Mouse (Mus musculus) liver, embryonic 14.5 days (tissue): ENCODE results near the gene Gm5849. TPM values are rescaled to one million over a fixed set of nuclear protein-coding genes. Genes with fewer than 3 reads are reported as not detected.
"Not testable (repeated sequence)": the region's sequence is repeated elsewhere in the genome, so short reads cannot be mapped to it uniquely, and the experiment has no call there.

Source experiments
- ATAC-seq: fragments of 200-750 bp; cut with Nextera tagmentation; 2 replicates; pipeline ENCODE4 v1.8.0; 2017; ENCODE audit warnings: moderate number of reproducible peaks, mild to moderate bottlenecking, moderate library complexity; ENCODE audit not compliant: insufficient read depth
- DNase-seq, 3 experiments: peaks; one replicate each; pipeline ENCODE4 v3.0.0-alpha.2; 2012 to 2013; ENCODE audit warnings: low read depth in 3 of 3, low spot score in 3 of 3
- H3K27ac ChIP-seq: fragments of 300-500 bp; sonication (generic); 2 replicates; pipeline ENCODE4 v1.5.1; 2014; ENCODE audit warnings: moderate library complexity, mild to moderate bottlenecking, control low read depth, inconsistent platforms
- H3K27me3 ChIP-seq: fragments of 300-500 bp; sonication (generic); 2 replicates; pipeline ENCODE4 v1.6.1; 2014; ENCODE audit warnings: mild to moderate bottlenecking, low read length, moderate library complexity; ENCODE audit not compliant: control insufficient read depth, insufficient read depth
- H3K36me3 ChIP-seq: fragments of 300-500 bp; sonication (generic); replicated peaks from 2 replicates; pipeline ENCODE4 v1.6.1; 2014; ENCODE audit warnings: low read depth; ENCODE audit not compliant: control insufficient read depth, insufficient read depth
- H3K4me1 ChIP-seq, 2 experiments: fragments of 200-500 bp in 1 of 2; fragments of 300-500 bp in 1 of 2; sonication (generic) in 1 of 2; replicated peaks; 2 replicates each; pipeline ENCODE4 v1.6.1; 2012 to 2014; ENCODE audit warnings: antibody characterized with exemption in 1 of 2, inconsistent platforms in 1 of 2, low read length in 1 of 2; ENCODE audit not compliant: control insufficient read depth in 2 of 2, insufficient read depth in 2 of 2
- H3K4me2 ChIP-seq: fragments of 300-500 bp; sonication (generic); 2 replicates; pipeline ENCODE4 v1.6.1; 2014; ENCODE audit warnings: low read depth, mild to moderate bottlenecking, control low read depth, moderate library complexity
- H3K4me3 ChIP-seq, 2 experiments: fragments of 200-500 bp in 1 of 2; fragments of 300-500 bp in 1 of 2; sonication (generic) in 1 of 2; 2 replicates each; pipeline ENCODE4 v1.5.1; 2012 to 2014; ENCODE audit warnings: low read depth in 2 of 2, low read length in 2 of 2, mild to moderate bottlenecking in 2 of 2, control low read depth in 1 of 2, inconsistent platforms in 1 of 2, moderate library complexity in 1 of 2; ENCODE audit not compliant: insufficient read depth in 1 of 2
- H3K9ac ChIP-seq: fragments of 300-500 bp; sonication (generic); replicated peaks from 2 replicates; pipeline ENCODE4 v1.6.1; 2014; ENCODE audit warnings: mild to moderate bottlenecking, control low read depth, moderate library complexity
- H3K9me3 ChIP-seq: fragments of 300-500 bp; sonication (generic); 2 replicates; pipeline ENCODE4 v1.6.1; 2016; ENCODE audit warnings: low read length, mixed read lengths; ENCODE audit not compliant: control insufficient read depth
- CTCF ChIP-seq: IDR thresholded peaks from 2 replicates; pipeline ENCODE4 v1.5.1; 2016; ENCODE audit warnings: antibody characterized with exemption, low read depth, control low read depth
- EP300 ChIP-seq: IDR thresholded peaks from 2 replicates; pipeline ENCODE4 v1.6.1; 2016; ENCODE audit warnings: antibody characterized with exemption, low read depth
- WGBS: fragments of 180-500 bp; shearing (Covaris S2); extraction: QIAGEN DNeasy Blood & Tissue Kit; methylation state at CpG from one replicate; pipeline ENCODE4 v1.1.7; 2014; ENCODE audit not compliant: insufficient replicate concordance; 5-methylcytosine and 5-hydroxymethylcytosine counted together
- polyA plus RNA-seq, 2 experiments: library from polyadenylated mRNA; depleted of rRNA in 1 of 2; stranded (reverse) in 1 of 2; unstranded in 1 of 2; fragments of >200 nt; fragmentation: Nextera tagmentation in 1 of 2; extraction: Ambion mirVana in 1 of 2; gene quantifications; 2 replicates each; pipeline versions ENCODE4 v1.2.1 to v1.2.3; 2012 to 2014

Gm5849 gene
- polyA plus RNA-seq (2012; rRNA removed) (not detected in 2 replicates), polyA plus RNA-seq (2014; fragmentation: Nextera tagmentation; extraction: Ambion mirVana) (not detected in 2 replicates)

- H3K9me3 ChIP-seq, H3K9ac ChIP-seq, H3K27ac ChIP-seq, H3K4me2 ChIP-seq, H3K4me3 ChIP-seq, ATAC-seq, H3K4me1 ChIP-seq, H3K27me3 ChIP-seq, H3K36me3 ChIP-seq, DNase-seq: not testable (repeated sequence)
- 54% methylated on average over 1 of the region's 1 CpGs for WGBS
These were observed at the start of gene Gm5849 for GRCm38 (mm10) chr3:90777776-90778175. Gene Gm5849, minus strand, starts transcription at chr3:90777876.

DNA sequence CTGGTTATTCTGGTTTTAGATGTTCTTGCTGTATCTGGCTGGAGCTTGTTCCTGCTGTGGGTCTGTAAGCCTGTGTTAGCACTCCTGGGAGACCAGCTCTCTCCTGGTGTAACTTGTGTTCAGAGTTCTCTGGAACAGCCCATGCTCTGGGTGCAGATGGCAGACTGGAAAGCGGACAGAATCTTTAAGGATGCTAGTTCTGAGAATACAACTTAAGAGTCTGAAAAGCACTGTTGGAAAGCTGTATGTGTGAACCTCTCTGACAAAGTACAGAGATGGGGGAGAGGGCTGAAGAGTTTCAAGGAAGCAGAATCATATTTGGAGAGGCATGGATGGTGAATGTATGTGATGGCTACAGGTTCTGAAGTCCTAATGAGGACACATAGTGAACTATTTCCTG is 28.0 kb downstream of the Gm5849 start:
- no peak for ATAC-seq
- Histone ChIP-seq H3K4me2 (no peak overlapping the region), H3K27ac (no peak overlapping the region), H3K36me3 (no peaks in the 10 kb centered on the region), H3K9me3 (no peaks in the 10 kb centered on the region), H3K4me3 (no peak overlapping the region), H3K9ac (no peak overlapping the region), H3K27me3 (no peaks in the 10 kb centered on the region), H3K4me1 (no peaks in the 10 kb centered on the region)
- WGBS = 65% methylated on average over 1 of the region's 1 CpGs
- TF ChIP-seq EP300 (no peak), CTCF (no peak)
- DNase-seq = no peak

DNA sequence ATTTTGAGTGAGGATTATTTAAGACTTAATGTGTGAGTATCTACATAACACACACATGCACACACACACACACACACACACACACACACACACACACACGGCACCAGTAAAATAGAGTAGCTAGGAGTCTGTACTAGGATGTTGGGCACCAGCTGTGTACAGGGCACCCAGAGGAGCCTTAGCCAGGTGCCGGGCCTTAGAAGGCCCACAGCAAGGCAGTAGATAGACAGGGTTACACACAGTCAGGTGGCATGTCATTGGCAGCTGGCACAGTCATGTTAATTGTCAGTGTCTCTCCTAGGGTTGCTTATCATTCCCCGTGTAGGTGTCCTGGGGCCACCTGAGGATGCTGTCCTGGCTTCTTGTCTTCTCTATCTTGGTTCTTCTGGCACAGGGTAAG is 51.1 kb downstream of the Gm5849 start, which contains the start of gene Pglyrp4:
Gene Pglyrp4 (plus strand): TSS at position 301 of the 400 bp plus-strand sequence.
- Histone ChIP-seq H3K27me3 (no peaks in the 10 kb centered on the region), H3K36me3 (no peaks in the 10 kb centered on the region), H3K4me1 (no peaks in the 10 kb centered on the region), H3K4me2 (no peak within 1 kb of the TSS), H3K27ac (no peak within 1 kb of the TSS), H3K4me3 (no peak within 1 kb of the TSS), H3K9ac (no peak within 1 kb of the TSS), H3K9me3 (no peaks in the 10 kb centered on the region)
- TF ChIP-seq EP300 (no peak), CTCF (no peak)
- ATAC-seq (no peak), DNase-seq (no peak)
- 48% methylated on average over 3 of the region's 3 CpGs for WGBS

Other genes with a start within 250 kb of the Gm5849 start
- 12.3 and 15.5 TPM in 2 replicates for gene S100a16, start 240.6 kb downstream of the Gm5849 start, polyA plus RNA-seq (2012; rRNA removed)
- gene S100a16, start 240.6 kb downstream of the Gm5849 start, polyA plus RNA-seq (2014; fragmentation: Nextera tagmentation; extraction: Ambion mirVana) = 24.1 and 24.9 TPM in 2 replicates
- gene S100a3, start 217.3 kb downstream of the Gm5849 start, polyA plus RNA-seq (2012; rRNA removed) = not detected in 2 replicates
- 0.20 TPM in 1 of 2 replicates, not detected in the other for gene S100a3, start 217.3 kb downstream of the Gm5849 start, polyA plus RNA-seq (2014; fragmentation: Nextera tagmentation; extraction: Ambion mirVana)
- not detected in 2 replicates for gene S100a2, start 187.6 kb downstream of the Gm5849 start, polyA plus RNA-seq (2012; rRNA removed)
- not detected in 2 replicates for gene S100a2, start 187.6 kb downstream of the Gm5849 start, polyA plus RNA-seq (2014; fragmentation: Nextera tagmentation; extraction: Ambion mirVana)
- gene Gm42674, start 176.0 kb downstream of the Gm5849 start, polyA plus RNA-seq (2012; rRNA removed) = not detected in 2 replicates
- gene Gm42674, start 176.0 kb downstream of the Gm5849 start, polyA plus RNA-seq (2014; fragmentation: Nextera tagmentation; extraction: Ambion mirVana) = not detected in 2 replicates
- 1.0 and 2.0 TPM in 2 replicates for gene S100a4, start 174.1 kb downstream of the Gm5849 start, polyA plus RNA-seq (2012; rRNA removed)
- 0.73 and 1.0 TPM in 2 replicates for gene S100a4, start 174.1 kb downstream of the Gm5849 start, polyA plus RNA-seq (2014; fragmentation: Nextera tagmentation; extraction: Ambion mirVana)
- not detected in 2 replicates for gene S100a5, start 169.4 kb downstream of the Gm5849 start, polyA plus RNA-seq (2012; rRNA removed)
- gene S100a5, start 169.4 kb downstream of the Gm5849 start, polyA plus RNA-seq (2014; fragmentation: Nextera tagmentation; extraction: Ambion mirVana) = not detected in 2 replicates
- 3.4 and 5.4 TPM in 2 replicates for gene S100a6, start 165.0 kb downstream of the Gm5849 start, polyA plus RNA-seq (2012; rRNA removed)
- 7.2 and 13.6 TPM in 2 replicates for gene S100a6, start 165.0 kb downstream of the Gm5849 start, polyA plus RNA-seq (2014; fragmentation: Nextera tagmentation; extraction: Ambion mirVana)
- not detected in 2 replicates for gene S100a7a, start 123.9 kb downstream of the Gm5849 start, polyA plus RNA-seq (2012; rRNA removed)
- not detected in 2 replicates for gene S100a7a, start 123.9 kb downstream of the Gm5849 start, polyA plus RNA-seq (2014; fragmentation: Nextera tagmentation; extraction: Ambion mirVana)
- 203 and 418 TPM in 2 replicates for gene S100a8, start 108.9 kb downstream of the Gm5849 start, polyA plus RNA-seq (2012; rRNA removed)
- 838 and 1,223 TPM in 2 replicates for gene S100a8, start 108.9 kb downstream of the Gm5849 start, polyA plus RNA-seq (2014; fragmentation: Nextera tagmentation; extraction: Ambion mirVana)
- 292 and 431 TPM in 2 replicates for gene S100a9, start 82.2 kb downstream of the Gm5849 start, polyA plus RNA-seq (2012; rRNA removed)
- 583 and 836 TPM in 2 replicates for gene S100a9, start 82.2 kb downstream of the Gm5849 start, polyA plus RNA-seq (2014; fragmentation: Nextera tagmentation; extraction: Ambion mirVana)
- 0.02 TPM in 1 of 2 replicates, not detected in the other for gene Pglyrp4, start 51.0 kb downstream of the Gm5849 start, polyA plus RNA-seq (2012; rRNA removed)
- gene Pglyrp4, start 51.0 kb downstream of the Gm5849 start, polyA plus RNA-seq (2014; fragmentation: Nextera tagmentation; extraction: Ambion mirVana) = 0.06 TPM in 1 of 2 replicates, not detected in the other